Mouse (Mus musculus) ES-E14 (cell line): Measurements from ENCODE around the gene Dctn2.

Source experiments
- CHD2 ChIP-seq: IDR thresholded peaks from 2 replicates; pipeline ENCODE4 v1.6.1; 2014; ENCODE audit warnings: mild to moderate bottlenecking, low read depth, low read length, inconsistent platforms
- HCFC1 ChIP-seq: IDR thresholded peaks from 2 replicates; pipeline ENCODE4 v1.6.1; 2012; ENCODE audit warnings: low read length, inconsistent platforms, borderline replicate concordance; ENCODE audit not compliant: insufficient read depth
- MAFK ChIP-seq: IDR thresholded peaks from 2 replicates; pipeline ENCODE4 v1.6.1; 2014; ENCODE audit warnings: mild to moderate bottlenecking, low read depth, low read length, inconsistent platforms; ENCODE audit not compliant: insufficient read depth
- ZC3H11A ChIP-seq: IDR thresholded peaks from 2 replicates; pipeline ENCODE4 v1.6.1; 2012; ENCODE audit warnings: low read depth, mild to moderate bottlenecking, inconsistent platforms, low read length, borderline replicate concordance
- ZNF384 ChIP-seq: IDR thresholded peaks from 2 replicates; pipeline ENCODE4 v1.6.1; 2012; ENCODE audit warnings: low read depth, low read length, inconsistent platforms

DNA sequence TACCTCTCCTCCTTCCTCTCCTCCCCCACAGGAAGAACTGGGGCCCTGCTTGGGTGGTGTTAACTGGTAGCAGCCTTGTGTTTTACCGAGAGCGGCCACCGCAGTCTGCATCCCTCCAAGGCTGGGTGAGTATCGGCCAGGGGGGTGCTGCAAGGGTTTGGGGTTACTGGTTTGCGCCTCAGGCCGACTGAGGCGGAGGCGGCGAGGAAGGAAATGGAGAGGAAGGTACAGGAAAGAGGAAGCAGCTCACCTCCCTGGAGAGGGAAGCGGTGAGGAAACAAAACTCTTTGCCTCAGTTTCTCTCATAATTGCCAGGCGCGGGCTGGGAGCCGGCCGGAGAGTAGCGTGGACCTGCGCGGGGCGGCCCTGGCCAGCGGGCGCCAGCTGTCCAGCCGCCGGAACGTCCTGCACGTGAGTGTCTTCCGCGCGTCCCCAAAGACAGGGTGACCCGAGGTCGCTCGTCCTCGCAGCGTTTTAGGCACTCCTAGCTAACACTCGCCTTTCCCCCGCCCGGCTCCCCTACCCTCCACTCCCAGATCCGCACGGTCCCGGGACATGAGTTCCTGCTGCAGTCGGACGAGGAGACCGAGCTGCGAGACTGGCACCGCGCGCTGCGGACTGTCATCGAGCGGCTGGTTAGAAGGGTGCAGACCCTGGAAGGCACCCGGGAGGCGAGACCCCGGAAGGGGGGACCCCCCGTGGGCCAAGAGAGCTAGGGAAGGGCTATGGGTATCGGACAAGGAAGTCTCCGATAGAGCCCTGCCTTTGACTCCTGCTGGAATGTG, 60.0 kb downstream of the Dctn2 start:
- TF ChIP-seq HCFC1 (no peak), MAFK (no peak), ZC3H11A (no peak), ZNF384 (no peak), CHD2 (no peak)
